Mouse (Mus musculus) ES-E14 (cell line): ENCODE measurements around the gene Gipc1. TPM values are rescaled to one million over a fixed set of nuclear protein-coding genes. Genes with fewer than 3 reads are reported as not detected.

Experiments
- DNase-seq: peaks from one replicate; pipeline ENCODE4 v3.0.0-alpha.2; 2013; ENCODE audit warnings: low read depth, low spot score
- H3K27ac ChIP-seq: 2 replicates; pipeline ENCODE4 v1.5.1; 2012; ENCODE audit warnings: low read depth, mild to moderate bottlenecking, low read length, moderate library complexity, mixed read lengths; ENCODE audit not compliant: poor library complexity, insufficient read depth, severe bottlenecking
- H3K36me3 ChIP-seq: 2 replicates; pipeline ENCODE4 v1.6.1; 2012; ENCODE audit warnings: mild to moderate bottlenecking, low read length, moderate library complexity, mixed read lengths; ENCODE audit not compliant: control insufficient read depth, poor library complexity, insufficient read depth, severe bottlenecking
- H3K4me1 ChIP-seq, 2 experiments: fragments of 150-350 bp in 1 of 2; sonication (generic) in 1 of 2; 2 replicates each; pipeline ENCODE4 v1.6.1; 2012; ENCODE audit warnings: low read length in 2 of 2, mild to moderate bottlenecking in 1 of 2, mixed read lengths in 1 of 2; ENCODE audit not compliant: control insufficient read depth in 2 of 2, insufficient read depth in 2 of 2, poor library complexity in 1 of 2
- H3K4me3 ChIP-seq, 2 experiments: fragments of 150-350 bp in 1 of 2; sonication (generic) in 1 of 2; 2 replicates each; pipeline ENCODE4 v1.5.1; 2012; ENCODE audit warnings: low read length in 2 of 2, low read depth in 1 of 2, mild to moderate bottlenecking in 1 of 2, mixed read lengths in 1 of 2; ENCODE audit not compliant: insufficient read depth in 1 of 2, poor library complexity in 1 of 2, severe bottlenecking in 1 of 2
- H3K9ac ChIP-seq: 2 replicates; pipeline ENCODE4 v1.6.1; 2012; ENCODE audit warnings: low read depth, mild to moderate bottlenecking, low read length, mixed read lengths; ENCODE audit not compliant: poor library complexity, insufficient read depth, severe bottlenecking
- H3K9me3 ChIP-seq: fragments of 150-350 bp; sonication (generic); 2 replicates; pipeline ENCODE4 v1.6.1; 2012; ENCODE audit warnings: low read depth, mild to moderate bottlenecking, low read length; ENCODE audit not compliant: control insufficient read depth, insufficient read depth
- CHD2 ChIP-seq: IDR thresholded peaks from 2 replicates; pipeline ENCODE4 v1.6.1; 2014; ENCODE audit warnings: mild to moderate bottlenecking, low read depth, low read length, inconsistent platforms
- HCFC1 ChIP-seq: IDR thresholded peaks from 2 replicates; pipeline ENCODE4 v1.6.1; 2012; ENCODE audit warnings: low read length, inconsistent platforms, borderline replicate concordance; ENCODE audit not compliant: insufficient read depth
- MAFK ChIP-seq: IDR thresholded peaks from 2 replicates; pipeline ENCODE4 v1.6.1; 2014; ENCODE audit warnings: mild to moderate bottlenecking, low read depth, low read length, inconsistent platforms; ENCODE audit not compliant: insufficient read depth
- ZC3H11A ChIP-seq: IDR thresholded peaks from 2 replicates; pipeline ENCODE4 v1.6.1; 2012; ENCODE audit warnings: low read depth, mild to moderate bottlenecking, inconsistent platforms, low read length, borderline replicate concordance
- ZNF384 ChIP-seq: IDR thresholded peaks from 2 replicates; pipeline ENCODE4 v1.6.1; 2012; ENCODE audit warnings: low read depth, low read length, inconsistent platforms
- in situ Hi-C, 2 experiments: fragments of 600-800 bp; cut with MboI; formaldehyde crosslinking; loops; one replicate each; pipeline ENCODE4 v1.15.1; 2025; ENCODE audit warnings: low sequenced_read_pairs in 2 of 2, inconsistent platforms in 1 of 2; ENCODE audit not compliant: unreplicated experiment in 2 of 2
- total RNA-seq: library from RNA; depleted of rRNA; stranded (reverse); fragments of 300-350 nt; gene quantifications from 2 replicates; pipeline ENCODE4 v1.2.3, GENCODE M21; 2012

The Gipc1 gene
- total RNA-seq, 1 experiment: 73.7 TPM

DNA sequence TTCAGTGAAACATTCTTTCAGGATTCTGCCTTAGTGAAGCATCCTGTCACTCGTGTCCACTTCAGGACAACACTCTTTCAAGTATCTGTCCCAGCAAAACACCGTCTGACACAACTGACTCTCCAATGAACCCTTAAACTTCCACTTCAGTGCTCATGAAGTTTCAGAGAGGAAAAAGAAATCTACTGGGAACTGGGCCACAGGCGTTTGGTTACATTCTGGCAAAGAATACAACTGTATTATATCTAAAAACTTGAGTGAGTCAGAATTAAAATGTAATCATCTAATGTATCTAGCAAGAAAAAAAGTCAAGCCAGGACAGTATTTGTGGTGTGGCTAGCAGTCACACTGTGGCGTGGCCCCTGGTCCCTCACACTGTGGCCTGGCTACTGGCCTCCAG lies 13.6 kb upstream of the Gipc1 start:
- Histone ChIP-seq H3K36me3 (no peaks in the 10 kb centered on the region), H3K27ac (no peak overlapping the region), H3K4me1 (no peaks in the 10 kb centered on the region), H3K9me3 (no peaks in the 10 kb centered on the region), H3K4me3 (no peak overlapping the region), H3K9ac (no peak overlapping the region)
- in situ Hi-C loops: no loop called here
- DNase-seq: no peak
- TF ChIP-seq ZC3H11A: no peak

DNA sequence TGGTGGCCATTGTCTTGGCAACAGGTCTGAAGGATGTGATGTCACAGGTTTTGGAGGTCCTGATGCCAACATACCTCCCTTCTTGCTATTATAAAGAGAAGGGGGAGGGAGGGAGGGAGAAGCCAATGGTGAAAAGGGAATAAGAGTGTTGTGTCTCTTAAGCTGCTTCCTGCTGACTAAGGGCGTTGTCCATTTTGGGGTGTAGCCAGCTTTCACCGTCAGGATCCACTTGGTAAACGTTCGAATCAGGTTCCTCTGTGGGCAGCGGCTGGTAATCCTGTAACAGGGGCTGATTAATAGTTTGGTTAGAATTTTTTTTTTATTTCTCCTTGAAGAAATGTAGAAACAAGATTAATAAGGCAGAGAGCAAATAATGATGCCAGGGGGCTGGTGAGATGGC lies 12.8 kb upstream of the Gipc1 start:
- Histone ChIP-seq H3K9ac (no peak overlapping the region), H3K27ac (no peak overlapping the region), H3K36me3 (no peaks in the 10 kb centered on the region), H3K4me3 (no peak overlapping the region), H3K4me1 (no peaks in the 10 kb centered on the region), H3K9me3 (no peaks in the 10 kb centered on the region)
- in situ Hi-C loops: no loop called here
- no peak for DNase-seq
- TF ChIP-seq HCFC1: no peak
- no peak for TF ChIP-seq CHD2
- TF ChIP-seq MAFK: no peak
- no peak for TF ChIP-seq ZNF384
- no peak for TF ChIP-seq ZC3H11A

DNA sequence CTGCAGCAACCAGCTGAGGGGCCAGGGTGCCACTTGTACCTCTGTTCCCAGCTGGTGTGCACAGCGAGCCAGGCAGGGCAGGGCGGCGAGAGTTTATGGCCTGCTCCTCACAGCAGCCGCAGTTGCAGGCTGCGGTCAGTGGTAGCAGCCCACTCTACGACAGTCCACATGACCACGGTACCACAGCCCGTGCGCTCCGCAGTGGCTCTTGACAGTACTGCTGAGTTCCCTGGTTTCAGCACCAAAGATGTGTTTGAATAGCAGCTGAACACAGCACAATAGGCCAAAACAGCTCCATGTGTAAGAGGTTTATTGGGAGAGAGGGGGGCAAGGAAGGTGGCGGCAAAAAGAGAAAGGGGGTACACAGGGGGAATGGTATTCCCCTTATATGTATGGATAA lies 5.0 kb upstream of the Gipc1 start:
- no peak overlapping the region; the same call in 1 of the 2 replicates for H3K9ac ChIP-seq
- H3K4me1 ChIP-seq: peaks cover 0 to 2% of the 10 kb centered on the region in 2 experiments; a peak in 1 of 4 replicates
- in situ Hi-C loops: no loop called here
- DNase-seq: no peak
- H3K4me3 ChIP-seq: peak overlapping the region; percentile 26 to 43; a peak in 3 of 4 replicates
- H3K36me3 ChIP-seq: no peaks in the 10 kb centered on the region
- H3K27ac ChIP-seq: no peak overlapping the region
- no peaks in the 10 kb centered on the region for H3K9me3 ChIP-seq
- TF ChIP-seq CHD2 (no peak), MAFK (no peak), ZNF384 (no peak), ZC3H11A (no peak), HCFC1 (no peak)

DNA sequence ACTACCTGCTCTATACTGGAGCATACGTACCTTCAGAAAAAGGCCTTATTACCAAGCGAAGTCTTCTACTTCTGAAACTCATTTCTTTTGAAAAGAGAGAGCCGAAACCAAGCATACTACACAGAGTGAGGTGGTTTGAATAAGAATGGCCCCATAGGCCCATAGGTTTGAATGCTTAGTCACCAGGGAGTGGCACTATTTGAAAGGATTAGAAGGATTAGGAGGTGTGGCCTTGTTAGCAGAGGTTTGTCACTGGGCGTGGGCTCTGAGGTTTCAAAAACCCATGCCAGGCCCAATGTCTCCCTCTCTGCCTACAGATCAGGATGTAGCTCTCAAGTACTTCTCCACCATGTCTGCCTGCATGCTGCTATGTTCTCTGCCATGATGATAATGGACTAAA lies 4.4 kb upstream of the Gipc1 start:
- Histone ChIP-seq H3K9ac (no peak overlapping the region), H3K36me3 (no peaks in the 10 kb centered on the region), H3K4me1 (peaks cover 0 to 2% of the 10 kb centered on the region in 2 experiments; a peak in 1 of 4 replicates), H3K27ac (no peak overlapping the region), H3K9me3 (no peaks in the 10 kb centered on the region), H3K4me3 (no peak overlapping the region)
- in situ Hi-C loops: no loop called here
- TF ChIP-seq ZC3H11A (no peak), ZNF384 (no peak)
- DNase-seq: no peak

DNA sequence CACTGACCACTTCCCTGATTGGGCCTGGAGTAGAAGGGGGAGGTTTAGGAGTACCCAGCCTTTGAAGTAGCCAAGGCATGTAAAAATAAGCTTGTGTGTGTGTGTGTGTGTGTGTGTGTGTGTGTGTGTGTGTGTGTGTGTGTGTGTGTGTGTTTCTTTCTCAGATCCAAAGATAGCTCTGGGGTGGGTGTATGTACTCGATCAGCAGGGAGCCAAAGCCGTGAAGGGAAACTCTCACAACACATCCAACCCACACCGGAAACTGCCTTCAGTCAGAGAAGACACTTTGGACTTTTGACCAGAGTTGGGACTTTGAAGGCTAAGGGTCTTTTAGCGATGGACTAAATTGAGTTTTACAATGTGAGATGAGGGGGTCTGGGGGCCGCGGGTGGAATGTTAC lies 2.8 kb upstream of the Gipc1 start:
- in situ Hi-C loops: no loop called here
- no peak overlapping the region for H3K9ac ChIP-seq
- no peak for DNase-seq
- H3K27ac ChIP-seq: no peak overlapping the region
- peaks cover 4% of the 10 kb centered on the region in 2 experiments; a peak in 2 of 4 replicates for H3K4me1 ChIP-seq
- H3K36me3 ChIP-seq: no peaks in the 10 kb centered on the region
- no peak overlapping the region for H3K4me3 ChIP-seq
- no peaks in the 10 kb centered on the region for H3K9me3 ChIP-seq
- TF ChIP-seq MAFK (no peak), CHD2 (no peak), HCFC1 (no peak), ZNF384 (no peak), ZC3H11A (no peak)
